ENCODE assay signal across 8 mouse cellular contexts in the genomic region with DNA sequence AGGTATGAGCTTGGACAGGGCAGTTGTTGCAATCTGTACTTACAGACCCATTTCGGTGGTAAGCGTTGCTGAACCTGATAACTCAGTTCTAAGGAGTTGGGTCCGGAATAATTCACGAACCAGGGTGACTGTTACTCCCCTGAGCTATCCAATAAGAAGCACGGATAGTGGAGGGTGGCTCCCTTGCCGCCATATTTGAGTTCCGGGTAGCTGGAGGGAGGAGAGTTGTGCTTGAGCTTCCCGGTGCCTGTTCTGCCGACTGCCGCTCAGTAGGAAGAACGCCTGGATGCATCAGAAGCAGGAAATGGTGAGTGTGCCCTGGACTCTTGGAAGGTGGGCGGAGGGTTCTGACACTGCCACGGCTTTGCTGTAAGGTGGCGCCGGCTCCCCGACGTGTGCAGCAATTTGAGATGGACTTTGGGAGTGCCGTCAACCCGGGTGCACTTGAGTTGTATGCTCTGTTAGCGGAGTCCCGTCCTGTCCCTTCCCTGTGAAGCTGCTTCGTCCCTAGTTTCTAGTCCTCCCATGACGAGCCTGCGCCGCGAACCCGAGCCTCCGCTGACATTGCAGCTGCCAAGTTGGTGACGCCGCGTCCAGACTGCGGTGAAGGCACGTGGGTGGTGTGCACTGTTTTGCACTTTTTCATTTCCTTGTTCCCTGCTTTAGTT. TPM values are rescaled to one million over a fixed set of nuclear protein-coding genes. Genes with fewer than 3 reads are reported as not detected.
DNase-seq lines count a peak whose midpoint lies in the region; ATAC-seq lines count a peak whose summit lies in the region.

A gene (plus strand): TSS at position 192 of the 668 bp plus-strand sequence.

- peaks cover 14% of the 10 kb centered on the region for H3K4me1 ChIP-seq in hindbrain, embryonic 12.5 days

- H3K4me2 ChIP-seq in hindbrain, embryonic 12.5 days (replicated peaks) = peak within 1 kb of the TSS; percentile 87

- peak within 1 kb of the TSS; percentile 80 for H3K4me3 ChIP-seq in hindbrain, embryonic 12.5 days

- peak within 1 kb of the TSS; percentile 78 for H3K9ac ChIP-seq in hindbrain, embryonic 12.5 days

- peak; percentile 95 for DNase-seq in NIH3T3 (ENCODE audit: low read depth)
- DNase-seq in cerebellum, postnatal 10 days = peak; percentile 94 to 95
- peak; percentile 85 to 89 for DNase-seq in frontal cortex, postnatal 10 days (ENCODE audit: low spot score in 2 of 2)
- DNase-seq in layer of hippocampus, postnatal 14 days (ENCODE audit: low spot score in 2 of 2) = peak; percentile 91 to 95
- peak; percentile 91 for DNase-seq in lung, postnatal 14 days
- peak; percentile 81 for DNase-seq in retina, adult 2 months (ENCODE audit: low read depth, low spot score)
- DNase-seq in thymus, postnatal 36 days = peak; percentile 84 to 86

- WGBS in hindbrain, embryonic 12.5 days = under 1% methylated on average over 33 of the region's 33 CpGs

- H3K27me3 ChIP-seq in hindbrain, embryonic 12.5 days = no peaks in the 10 kb centered on the region

- no peaks in the 10 kb centered on the region for H3K9me3 ChIP-seq in hindbrain, embryonic 12.5 days (replicated peaks)

- peak within 1 kb of the TSS; percentile 75 for H3K27ac ChIP-seq in hindbrain, embryonic 12.5 days

- peak; percentile 99 for ATAC-seq in hindbrain, embryonic 12.5 days (ENCODE audit: low FRiP score)

- H3K36me3 ChIP-seq in hindbrain, embryonic 12.5 days = no peaks in the 10 kb centered on the region

RNA-seq across cellular contexts. Expression of the gene that starts here (rescaled TPM):
- polyA plus RNA-seq in hindbrain, embryonic 12.5 days (2016; fragmentation: Nextera tagmentation; extraction: Ambion mirVana) = 7.9 and 8.9 TPM in 2 replicates
- total RNA-seq in layer of hippocampus, postnatal 14 days (2021) = 1 to 10 TPM; 4.0 to 4.8 TPM

Comparison
In these comparisons a context has a peak if more than half of its experiments do, and no peak if none do; other contexts are left out.
1. Peak in every context shown above with its lines: DNase-seq, ATAC-seq, H3K4me3 ChIP-seq and H3K27ac ChIP-seq.